In the genomic region with DNA sequence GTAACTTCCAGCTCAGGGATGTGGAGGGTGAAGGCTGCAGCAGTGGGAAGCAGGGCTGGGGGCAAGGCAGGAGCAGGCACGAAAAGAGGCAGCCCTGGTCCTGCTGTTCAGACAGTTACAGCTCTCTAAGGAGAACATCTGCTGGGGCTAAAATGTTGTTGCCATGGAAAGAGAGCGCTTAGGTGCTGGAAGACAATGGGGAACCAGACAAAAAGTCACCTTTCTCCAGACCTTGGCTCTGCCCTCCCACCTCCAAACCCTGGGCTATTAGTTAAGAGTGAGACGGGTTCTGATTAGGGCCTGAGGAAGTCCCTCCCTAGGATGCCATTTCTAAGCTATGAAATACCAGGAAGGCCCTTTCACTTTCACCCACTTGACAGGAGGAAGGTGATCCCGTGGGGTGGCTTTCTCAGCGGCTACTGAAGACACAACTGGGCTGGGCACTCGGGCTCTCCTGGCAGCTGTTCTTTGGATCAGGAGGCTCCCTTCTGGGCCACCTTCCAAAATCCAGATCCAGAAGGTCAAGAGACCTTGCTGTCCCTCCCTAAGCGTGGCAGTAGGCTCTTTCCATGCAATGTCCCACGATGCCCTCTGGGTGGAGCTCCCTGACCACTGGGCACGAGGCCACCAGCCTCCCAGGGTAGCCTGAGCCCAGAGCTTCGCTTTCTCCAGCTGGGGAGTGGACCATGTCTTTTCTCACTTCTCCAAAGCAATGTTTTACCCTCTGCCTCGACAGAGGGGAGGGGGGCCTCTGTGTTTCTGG, we compare ENCODE assay signal across 8 mouse cellular contexts. TPM values are rescaled to one million over a fixed set of nuclear protein-coding genes. Genes with fewer than 3 reads are reported as not detected.
A peak's percentile ranks its signal among the peaks of the same experiment; 100 is the strongest.
DNase-seq lines count a peak whose midpoint lies in the region; ATAC-seq lines count a peak whose summit lies in the region.

No protein-coding gene starts in this region.

- no peak overlapping the region for H3K4me3 ChIP-seq in hindbrain, embryonic 16.5 days (ENCODE audit: low read length)

- H3K4me2 ChIP-seq in hindbrain, embryonic 16.5 days (ENCODE audit: low read length): 0 out of 2 replicates have a peak overlapping the region, but pooled peaks have one; percentile 19

- intact Hi-C loops in left cerebral cortex, postnatal 36 days (cut with DNase I): loop anchor here (2.0 kb wide), 1 partner anchor 74 kb away; no protein-coding TSS in a partner anchor

- H3K9me3 ChIP-seq in hindbrain, embryonic 16.5 days (ENCODE audit: control insufficient read depth, low read length): no peaks in the 10 kb centered on the region

- peak; percentile 54 for DNase-seq in right cerebral cortex, adult 18-20 months
- no peak for DNase-seq in right cerebral cortex, postnatal 36 days (ENCODE audit: low spot score in 2 of 2)
- DNase-seq in cerebellum, postnatal 10 days: peak; percentile 89 to 92
- peak; percentile 94 for DNase-seq in gastrocnemius, adult 18-20 months (ENCODE audit: low spot score)
- DNase-seq in left cerebral cortex, postnatal 36 days (ENCODE audit: low spot score in 2 of 2): peak; percentile 56 to 58
- peak; percentile 41 to 72 for DNase-seq in spleen, postnatal 10 days (ENCODE audit: low spot score in 2 of 2)

- no peaks in the 10 kb centered on the region for H3K27me3 ChIP-seq in hindbrain, embryonic 16.5 days (replicated peaks; ENCODE audit: control insufficient read depth, insufficient read depth, low read length)

- H3K4me1 ChIP-seq in hindbrain, embryonic 16.5 days (ENCODE audit: control insufficient read depth, insufficient read depth, low read depth, low read length): peaks cover 5% of the 10 kb centered on the region

- no peak overlapping the region for H3K27ac ChIP-seq in hindbrain, embryonic 16.5 days (ENCODE audit: low read depth, low read length)

- WGBS in hindbrain, embryonic 16.5 days: 15% methylated on average over 11 of the region's 11 CpGs

- 0 out of 2 replicates have a peak overlapping the region, but pooled peaks have one; percentile 24 for H3K9ac ChIP-seq in hindbrain, embryonic 16.5 days (ENCODE audit: low read depth, low read length)

- ATAC-seq in hindbrain, embryonic 16.5 days: peak; percentile 63
- ATAC-seq in megakaryocyte-erythroid progenitor cell, adult 5-6 weeks (replicated peaks; ENCODE audit: low FRiP score, low TSS enrichment, poor library complexity, severe bottlenecking): peak; percentile 77

- H3K36me3 ChIP-seq in hindbrain, embryonic 16.5 days (ENCODE audit: control insufficient read depth, insufficient read depth, low read length): peaks cover 32% of the 10 kb centered on the region

RNA-seq across cellular contexts. Expression of gene Ube2q1, which starts 11.8 kb away (rescaled TPM):
- total RNA-seq in gastrocnemius, adult 18-20 months (2021): 10 to 100 TPM; 13.1 to 14.0 TPM
- 9.7 and 10.5 TPM in 2 replicates for polyA plus RNA-seq in hindbrain, embryonic 16.5 days (2015; fragmentation: Nextera tagmentation; extraction: Ambion mirVana)
- 10 to 100 TPM; 83.9 to 91.6 TPM for total RNA-seq in left cerebral cortex, postnatal 36 days (2021)
- total RNA-seq in megakaryocyte-erythroid progenitor cell, adult 5-6 weeks (2014; fragmentation: Nextera tagmentation): 51.3 and 53.5 TPM in 2 replicates
- 89.0 and 89.6 TPM in 2 replicates for total RNA-seq in megakaryocyte-erythroid progenitor cell, adult 5-6 weeks (2017)

RNA-seq across cellular contexts. Expression of gene Chrnb2, which starts 20.7 kb away (rescaled TPM):
- under 1 TPM; 0.09 to 0.16 TPM for total RNA-seq in gastrocnemius, adult 18-20 months (2021)
- polyA plus RNA-seq in hindbrain, embryonic 16.5 days (2015; fragmentation: Nextera tagmentation; extraction: Ambion mirVana): 23.5 and 27.7 TPM in 2 replicates
- 10 to 100 TPM; 27.5 to 29.1 TPM for total RNA-seq in left cerebral cortex, postnatal 36 days (2021)
- 1.0 and 1.9 TPM in 2 replicates for total RNA-seq in megakaryocyte-erythroid progenitor cell, adult 5-6 weeks (2014; fragmentation: Nextera tagmentation)
- total RNA-seq in megakaryocyte-erythroid progenitor cell, adult 5-6 weeks (2017): 0.38 and 0.76 TPM in 2 replicates

RNA-seq across cellular contexts. Expression of gene She, which starts 46.0 kb away (rescaled TPM):
- 1 to 10 TPM; 2.8 to 4.8 TPM for total RNA-seq in gastrocnemius, adult 18-20 months (2021)
- polyA plus RNA-seq in hindbrain, embryonic 16.5 days (2015; fragmentation: Nextera tagmentation; extraction: Ambion mirVana): 1.2 and 1.4 TPM in 2 replicates
- total RNA-seq in left cerebral cortex, postnatal 36 days (2021): 1 to 10 TPM; 2.9 to 4.0 TPM
- not detected in 2 replicates for total RNA-seq in megakaryocyte-erythroid progenitor cell, adult 5-6 weeks (2014; fragmentation: Nextera tagmentation)
- total RNA-seq in megakaryocyte-erythroid progenitor cell, adult 5-6 weeks (2017): not detected in 2 replicates

Comparison
In these comparisons a context has a peak if more than half of its experiments do, and no peak if none do; other contexts are left out.
1. DNase-seq: peak in right cerebral cortex, adult 18-20 months (single experiment), cerebellum, postnatal 10 days (2 of 2), gastrocnemius, adult 18-20 months (single experiment), left cerebral cortex, postnatal 36 days (2 of 2) and spleen, postnatal 10 days (2 of 2); none in right cerebral cortex, postnatal 36 days (0 of 2).
2. RNA of gene Chrnb2, which starts 20.7 kb away (total RNA-seq): 27.5 to 29.1 TPM in left cerebral cortex, postnatal 36 days; 0.38 to 1.9 TPM in megakaryocyte-erythroid progenitor cell, adult 5-6 weeks and 0.09 to 0.16 TPM in gastrocnemius, adult 18-20 months; every median in the first group is over 4 times any median in the second.